Mouse (Mus musculus) G1E (cell line): ENCODE results near the gene Stard3.

Experiments used
- CTCF ChIP-seq: IDR thresholded peaks from 2 replicates; pipeline ENCODE4 v1.5.1; 2012; ENCODE audit warnings: low read depth, low read length, inconsistent platforms, mixed read lengths
- POLR2AphosphoS5 ChIP-seq: IDR thresholded peaks from 2 replicates; pipeline ENCODE4 v1.6.1; 2012; ENCODE audit warnings: low read depth, low read length, inconsistent platforms; ENCODE audit not compliant: insufficient replicate concordance

DNA sequence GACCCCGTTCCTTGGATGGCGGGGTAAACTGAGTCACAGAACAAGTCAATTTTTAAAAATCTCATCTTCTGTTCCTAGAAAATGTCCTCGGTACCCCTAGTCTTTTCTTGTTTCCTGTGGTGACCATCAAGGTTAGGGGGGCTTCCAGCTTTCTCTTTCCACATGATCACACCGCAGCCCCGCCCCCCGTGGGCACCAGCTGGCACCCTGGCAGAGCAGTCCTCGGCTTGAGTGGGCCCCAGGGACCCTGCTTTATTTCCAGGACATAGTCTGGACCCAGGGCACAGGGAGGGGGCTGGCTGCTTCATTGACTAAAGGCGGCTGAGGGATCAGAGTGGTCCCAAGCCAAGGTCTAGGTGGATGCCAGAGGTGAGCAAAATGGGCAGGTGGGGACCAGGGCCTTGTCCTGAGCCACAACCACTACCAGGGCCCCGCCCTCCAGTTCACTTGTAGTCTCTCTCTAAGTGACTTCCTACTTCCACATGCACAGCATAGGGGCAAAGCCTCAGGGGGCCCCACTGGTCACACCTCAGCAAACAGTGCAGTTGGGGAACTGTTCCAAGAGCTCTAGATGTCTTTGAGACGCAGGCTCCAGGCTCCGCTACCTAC, 18.4 kb upstream of the Stard3 start:
- no peak for TF ChIP-seq CTCF
- no peak for TF ChIP-seq POLR2AphosphoS5
